Mouse (Mus musculus) frontal cortex, postnatal 36 days (tissue): Measurements from ENCODE around the gene Tcf15.

ENCODE experiments used
- DNase-seq, 2 experiments: peaks; one replicate each; pipeline ENCODE4 v3.0.0; 2022; ENCODE audit warnings: low spot score in 2 of 2

The Tcf15 gene

DNA sequence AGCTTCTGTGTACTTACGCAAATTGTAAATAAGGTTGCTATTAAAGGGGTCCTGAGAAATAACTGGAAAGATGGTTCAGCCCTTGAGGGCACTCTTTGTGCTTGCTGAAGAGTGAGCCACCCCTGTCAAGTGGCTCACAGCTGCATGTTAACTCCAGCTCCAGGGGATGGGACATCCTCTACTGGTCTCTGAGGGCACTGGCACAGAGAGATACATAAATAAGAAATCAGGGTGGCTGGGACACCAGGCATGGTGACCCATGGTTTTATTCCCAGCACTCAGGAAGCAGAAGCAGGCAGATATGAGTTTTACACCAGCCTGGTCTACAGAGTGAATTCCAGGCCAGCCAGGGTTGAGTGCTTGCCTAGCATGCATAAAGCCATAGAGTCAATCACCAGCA lies 26.0 kb downstream of the Tcf15 start:
- no peak for DNase-seq

DNA sequence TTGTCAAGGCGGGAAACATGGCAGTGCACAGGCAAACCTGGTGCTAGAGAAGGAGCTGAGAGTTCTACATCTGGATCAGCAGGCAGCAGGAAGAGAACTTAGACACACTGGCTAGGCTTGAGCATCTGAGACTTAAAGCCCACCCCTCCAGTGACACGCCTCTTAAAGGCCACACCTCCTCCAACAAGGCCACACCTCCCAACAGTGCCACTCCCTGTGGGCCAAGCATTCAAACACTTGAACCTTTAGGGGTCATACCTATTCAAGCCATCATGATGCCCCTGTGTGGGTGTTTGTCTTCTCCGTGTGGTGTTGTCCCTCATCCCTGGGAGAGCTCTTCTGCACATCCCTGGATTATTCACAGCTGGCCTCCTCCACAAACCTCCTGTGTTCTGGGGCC lies 31.5 kb downstream of the Tcf15 start:
- no peak for DNase-seq

DNA sequence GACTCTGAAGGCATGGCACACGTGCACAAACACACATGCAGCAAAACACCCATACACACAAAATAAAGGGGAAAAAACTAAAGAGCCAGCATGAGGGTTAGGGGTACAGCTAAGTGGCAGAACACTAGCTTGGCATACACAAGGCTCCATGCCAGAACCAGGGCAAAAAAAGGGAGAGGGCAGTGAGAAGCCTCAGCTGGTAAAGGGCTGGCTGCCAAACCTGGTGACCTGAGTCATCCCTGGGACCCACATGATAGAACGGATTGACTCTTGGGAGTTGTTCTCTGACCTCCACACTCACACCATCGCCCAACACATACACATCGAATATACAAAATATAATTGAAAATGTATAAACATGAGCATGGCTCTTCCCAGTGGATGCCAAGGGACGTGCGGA lies 33.3 kb downstream of the Tcf15 start:
- no peak for DNase-seq

GRCm38 (mm10) chr2:152177162-152177805 lies 33.9 kb downstream of the Tcf15 start:
- DNase-seq, result no peak

DNA sequence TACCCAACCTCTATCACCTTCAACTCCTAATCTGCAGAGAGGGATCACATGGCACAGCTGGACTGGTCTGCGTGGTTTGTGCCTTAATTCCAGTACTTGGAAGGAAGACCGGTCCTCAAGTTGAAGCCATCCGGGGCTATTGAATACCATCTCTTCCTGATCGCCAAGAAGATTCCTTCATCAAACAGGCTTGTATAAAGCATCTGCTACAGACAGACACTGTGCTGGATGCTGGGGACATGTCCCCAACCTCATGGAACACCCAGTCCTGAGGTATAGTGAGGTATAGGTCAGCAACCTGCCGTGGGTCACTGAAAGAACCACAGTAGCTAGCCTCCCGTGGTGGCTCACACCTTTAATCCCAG lies 34.4 kb downstream of the Tcf15 start:
- no peak for DNase-seq

DNA sequence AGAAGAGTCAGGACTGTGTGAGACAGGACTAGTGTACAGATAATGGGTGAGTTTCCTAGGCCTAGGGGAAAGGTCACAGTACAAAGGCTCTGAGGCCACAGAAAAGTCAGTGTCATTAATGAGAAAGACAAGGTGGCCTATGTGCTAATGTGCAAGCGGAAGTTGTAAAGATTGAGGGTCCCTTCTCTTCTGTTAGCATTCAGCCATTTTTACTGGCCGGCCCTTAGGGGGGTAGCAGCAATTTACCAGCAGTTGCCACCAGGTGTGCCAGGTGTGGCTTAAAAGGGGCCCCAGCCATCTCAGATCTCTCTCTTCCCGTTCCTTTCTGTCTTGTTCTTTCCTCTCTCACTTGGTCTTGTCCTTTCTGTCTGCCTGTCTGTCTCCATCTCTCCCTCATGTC lies 35.0 kb downstream of the Tcf15 start:
- no peak for DNase-seq

GRCm38 (mm10) chr2:152179301-152179700 lies 35.9 kb downstream of the Tcf15 start:
- no peak for DNase-seq

GRCm38 (mm10) chr2:152180323-152180722 lies 37.0 kb downstream of the Tcf15 start:
- peak; percentile 8 to 19 for DNase-seq

DNA sequence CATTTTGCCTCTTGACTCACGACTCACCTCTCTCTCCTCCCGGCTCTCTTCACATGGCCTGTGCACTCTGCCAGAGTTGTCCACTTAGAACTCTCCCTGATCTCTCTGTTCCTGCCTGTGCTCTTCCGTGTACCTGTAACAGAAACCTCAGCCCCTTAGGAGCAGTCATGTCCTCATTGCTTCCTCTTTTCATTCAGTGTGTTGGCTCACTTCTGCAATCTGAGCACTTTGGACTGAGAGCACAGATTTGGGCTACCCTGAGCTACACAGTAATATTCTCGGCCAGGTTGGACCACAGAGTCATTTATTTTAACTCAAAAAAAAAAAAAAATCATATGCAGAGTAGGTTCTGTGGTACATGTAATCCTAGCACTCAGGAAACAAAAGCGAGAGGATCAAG lies 43.8 kb downstream of the Tcf15 start:
- DNase-seq, result no peak

DNA sequence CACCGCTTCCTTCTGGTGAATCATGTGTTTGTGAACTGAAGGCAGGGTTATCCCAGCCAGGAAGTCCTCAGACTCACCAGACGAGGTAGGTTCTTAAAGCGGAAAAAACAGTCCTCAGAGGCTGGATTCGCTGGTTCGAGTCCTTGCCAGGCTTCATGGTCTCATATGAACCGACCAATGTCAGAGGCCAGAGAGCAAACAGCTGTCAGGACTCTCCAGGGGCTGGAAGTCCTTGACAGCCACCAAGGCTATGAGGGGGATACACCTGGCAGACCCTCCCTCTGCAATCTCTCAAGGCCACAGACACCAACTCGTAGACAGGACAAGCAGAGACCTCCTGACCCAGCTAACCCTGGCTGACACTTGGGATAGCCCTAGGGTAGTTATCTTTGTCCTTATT lies 45.9 kb downstream of the Tcf15 start:
- DNase-seq, result no peak

GRCm38 (mm10) chr2:152189640-152190039 lies 46.3 kb downstream of the Tcf15 start:
- DNase-seq, result no peak

DNA sequence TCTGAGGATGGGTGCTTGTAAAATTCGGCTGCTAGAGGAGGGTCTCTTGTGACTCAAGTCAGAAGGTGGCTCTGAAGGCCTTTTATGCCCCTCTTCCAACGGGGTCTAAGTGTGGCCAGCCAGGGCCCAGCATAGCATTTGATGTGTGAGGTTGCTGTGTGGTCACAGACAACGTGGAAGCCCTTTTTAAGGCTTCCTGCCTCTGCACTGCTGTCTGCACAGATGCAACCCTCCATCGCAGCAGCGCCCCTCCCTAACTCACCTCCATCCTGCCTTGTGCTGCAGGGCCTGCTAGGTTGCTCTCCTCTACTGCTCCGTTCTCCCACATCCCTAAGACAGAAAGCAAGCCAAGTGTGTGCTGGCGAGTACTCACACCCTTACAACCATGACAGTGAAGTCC lies 46.8 kb downstream of the Tcf15 start:
- no peak for DNase-seq

GRCm38 (mm10) chr2:152192591-152193345 lies 49.4 kb downstream of the Tcf15 start:
- DNase-seq, result no peak

- DNase-seq, result no peak
These were observed 50.0 kb downstream of the Tcf15 start for GRCm38 (mm10) chr2:152193346-152193710.

GRCm38 (mm10) chr2:152194586-152194985 lies 51.2 kb downstream of the Tcf15 start:
- DNase-seq, result no peak

- DNase-seq, result peak in 1 of 2 experiments; percentile 46
These were observed 53.5 kb downstream of the Tcf15 start for GRCm38 (mm10) chr2:152196896-152197295.

DNA sequence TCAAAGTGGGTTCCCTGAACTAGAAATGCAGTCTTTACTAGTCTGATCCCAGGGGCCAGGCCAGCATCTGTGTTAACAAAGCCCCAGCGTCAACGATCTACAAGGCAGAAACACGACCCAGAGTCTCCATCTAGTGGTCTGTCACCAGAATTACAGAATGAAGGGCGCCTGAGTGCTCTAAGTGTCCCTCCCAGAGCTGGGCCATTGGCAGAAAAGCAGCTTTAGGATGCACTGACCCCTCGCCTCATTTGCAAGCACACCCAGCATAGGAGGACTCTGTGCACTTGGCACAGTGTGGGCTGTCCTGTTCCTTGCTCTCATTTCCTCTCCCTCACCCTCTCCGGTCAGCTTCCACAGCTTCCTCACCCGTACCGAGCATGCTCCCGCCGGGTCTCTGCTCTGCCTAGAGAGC lies 53.9 kb downstream of the Tcf15 start:
- DNase-seq, result peak in 1 of 2 experiments; percentile 79
